Mouse (Mus musculus): Measurements from ENCODE around the gene Apbb2. TPM values are rescaled to one million over a fixed set of nuclear protein-coding genes. Genes with fewer than 3 reads are reported as not detected.

The Apbb2 gene
- total RNA-seq, 2 experiments from 2014 or later = 54.5 to 58.6 TPM

GRCm38 (mm10) chr5:66423466-66423865 is 195.1 kb downstream of the Apbb2 start:
- Histone ChIP-seq H3K27ac (no peak overlapping the region), H3K4me3 (no peak overlapping the region)
- no peak for TF ChIP-seq CTCF (conservative IDR thresholded peaks at IDR 0.05)
- no peak for DNase-seq (ENCODE audit: low spot score in 2 of 2)

- TF ChIP-seq CTCF (conservative IDR thresholded peaks at IDR 0.05) = no peak
These were observed 196.6 kb downstream of the Apbb2 start for GRCm38 (mm10) chr5:66421954-66422353.

GRCm38 (mm10) chr5:66421230-66421629 is 197.4 kb downstream of the Apbb2 start:
- no peak overlapping the region for H3K27ac ChIP-seq
- DNase-seq (ENCODE audit: low spot score in 2 of 2) = no peak
- no peak for TF ChIP-seq CTCF (conservative IDR thresholded peaks at IDR 0.05)

More at GRCm38 (mm10) chr5:66421954-66422353, 196.6 kb downstream of the Apbb2 start:
- Histone ChIP-seq H3K27ac (no peak overlapping the region), H3K4me3 (no peak overlapping the region)
- no peak for DNase-seq (ENCODE audit: low spot score in 2 of 2)

GRCm38 (mm10) chr5:66420011-66420410 is 198.6 kb downstream of the Apbb2 start:
- TF ChIP-seq CTCF (conservative IDR thresholded peaks at IDR 0.05) = no peak
- Histone ChIP-seq H3K27ac (no peak overlapping the region), H3K4me3 (no peak overlapping the region)
- no peak for DNase-seq (ENCODE audit: low spot score in 2 of 2)

More at GRCm38 (mm10) chr5:66421230-66421629, 197.4 kb downstream of the Apbb2 start:
- no peak overlapping the region for H3K4me3 ChIP-seq

GRCm38 (mm10) chr5:66417289-66417688 is 201.3 kb downstream of the Apbb2 start:
- Histone ChIP-seq H3K4me3 (no peak overlapping the region), H3K27ac (no peak overlapping the region)
- TF ChIP-seq CTCF (conservative IDR thresholded peaks at IDR 0.05) = no peak
- no peak for DNase-seq (ENCODE audit: low spot score in 2 of 2)

- no peak overlapping the region for H3K27ac ChIP-seq
- no peak for DNase-seq (ENCODE audit: low spot score in 2 of 2)
- no peak overlapping the region for H3K4me3 ChIP-seq
- TF ChIP-seq CTCF (conservative IDR thresholded peaks at IDR 0.05) = no peak
These were observed 202.7 kb downstream of the Apbb2 start for GRCm38 (mm10) chr5:66415700-66416543.

GRCm38 (mm10) chr5:66415033-66415697 is 203.4 kb downstream of the Apbb2 start:
- H3K27ac ChIP-seq = no peak overlapping the region
- TF ChIP-seq CTCF (conservative IDR thresholded peaks at IDR 0.05) = no peak

GRCm38 (mm10) chr5:66413402-66413801 is 205.2 kb downstream of the Apbb2 start:
- TF ChIP-seq CTCF (conservative IDR thresholded peaks at IDR 0.05) = no peak
- H3K27ac ChIP-seq = peak overlapping the region; percentile 61; the same call in 1 of the 2 replicates

More at GRCm38 (mm10) chr5:66415033-66415697, 203.4 kb downstream of the Apbb2 start:
- no peak for DNase-seq (ENCODE audit: low spot score in 2 of 2)
- H3K4me3 ChIP-seq = no peak overlapping the region

GRCm38 (mm10) chr5:66412821-66413220 is 205.8 kb downstream of the Apbb2 start:
- TF ChIP-seq CTCF (conservative IDR thresholded peaks at IDR 0.05) = no peak
- peak in 1 of 2 experiments; percentile 17 for DNase-seq (ENCODE audit: low spot score in 2 of 2)
- no peak overlapping the region for H3K4me3 ChIP-seq
- peak overlapping the region; percentile 61; the same call in 1 of the 2 replicates for H3K27ac ChIP-seq

More at GRCm38 (mm10) chr5:66413402-66413801, 205.2 kb downstream of the Apbb2 start:
- DNase-seq (ENCODE audit: low spot score in 2 of 2) = no peak
- no peak overlapping the region for H3K4me3 ChIP-seq

GRCm38 (mm10) chr5:66408546-66408945 is 210.0 kb downstream of the Apbb2 start:
- H3K4me3 ChIP-seq = no peak overlapping the region
- TF ChIP-seq CTCF (conservative IDR thresholded peaks at IDR 0.05) = no peak
- H3K27ac ChIP-seq = no peak overlapping the region
- no peak for DNase-seq (ENCODE audit: low spot score in 2 of 2)

- no peak for DNase-seq (ENCODE audit: low spot score in 2 of 2)
- no peak overlapping the region for H3K4me3 ChIP-seq
- TF ChIP-seq CTCF (conservative IDR thresholded peaks at IDR 0.05) = no peak
- H3K27ac ChIP-seq = no peak overlapping the region
These were observed 210.6 kb downstream of the Apbb2 start for GRCm38 (mm10) chr5:66407948-66408347.

GRCm38 (mm10) chr5:66406431-66406830 is 212.2 kb downstream of the Apbb2 start:
- no peak for TF ChIP-seq CTCF (conservative IDR thresholded peaks at IDR 0.05)
- DNase-seq (ENCODE audit: low spot score in 2 of 2) = no peak
- no peak overlapping the region for H3K4me3 ChIP-seq
- H3K27ac ChIP-seq = no peak overlapping the region

GRCm38 (mm10) chr5:66405731-66406399 is 212.7 kb downstream of the Apbb2 start:
- Histone ChIP-seq H3K27ac (no peak overlapping the region), H3K4me3 (no peak overlapping the region)
- TF ChIP-seq CTCF (conservative IDR thresholded peaks at IDR 0.05) = no peak
- DNase-seq (ENCODE audit: low spot score in 2 of 2) = no peak

All from layer of hippocampus, adult 2 months (tissue).